Comparison of ENCODE assay signal across 8 mouse cellular contexts in genomic region chr16:30601946-30602345, GRCm38 (mm10). TPM values are rescaled to one million over a fixed set of nuclear protein-coding genes. Genes with fewer than 3 reads are reported as not detected.
A peak's percentile ranks its signal among the peaks of the same experiment; 100 is the strongest.
DNase-seq lines count a peak whose midpoint lies in the region; ATAC-seq and TF ChIP-seq lines count a peak whose summit lies in the region.

No protein-coding gene starts in this region.

- DNase-seq in MN1 (ENCODE audit: low spot score): no peak
- no peak for DNase-seq in right cerebral cortex, postnatal 4 days
- no peak for DNase-seq in urinary bladder, postnatal 25 days (ENCODE audit: low spot score)

- no peak for TF ChIP-seq EP300 in ES-Bruce4 (IDR thresholded peaks at IDR 0.05; ENCODE audit: insufficient read depth, low read depth, low read length)

- no peaks in the 10 kb centered on the region for H3K4me1 ChIP-seq in ES-Bruce4 (ENCODE audit: control insufficient read depth, insufficient read depth, low read length)
- peaks cover 13% of the 10 kb centered on the region; the same call in 1 of the 2 replicates for H3K4me1 ChIP-seq in brown adipose tissue, adult 24 weeks (ENCODE audit: control insufficient read depth, insufficient read depth, insufficient read length, low read length)
- H3K4me1 ChIP-seq in heart, embryonic 14.5 days (ENCODE audit: control insufficient read depth in 2 of 2, insufficient read depth in 2 of 2, low read length in 2 of 2): peaks cover 34 to 42% of the 10 kb centered on the region in 2 experiments
- peaks cover 65% of the 10 kb centered on the region for H3K4me1 ChIP-seq in limb, embryonic 12.5 days (replicated peaks)
- H3K4me1 ChIP-seq in neural tube, embryonic 14.5 days (ENCODE audit: control insufficient read depth, insufficient read depth, low read length): peaks cover 15% of the 10 kb centered on the region

- H3K27me3 ChIP-seq in ES-Bruce4 (ENCODE audit: control insufficient read depth, insufficient read depth, low read length, poor library complexity, severe bottlenecking): no peaks in the 10 kb centered on the region
- no peaks in the 10 kb centered on the region for H3K27me3 ChIP-seq in heart, embryonic 14.5 days (ENCODE audit: control insufficient read depth, insufficient read depth, low read length)
- peaks cover 38% of the 10 kb centered on the region for H3K27me3 ChIP-seq in limb, embryonic 12.5 days
- peaks cover 5% of the 10 kb centered on the region for H3K27me3 ChIP-seq in neural tube, embryonic 14.5 days (ENCODE audit: control insufficient read depth, insufficient read depth, low read length)

- H3K4me3 ChIP-seq in ES-Bruce4 (ENCODE audit: low read depth, low read length): peak overlapping the region; percentile 8; the same call in 1 of the 2 replicates
- peak overlapping the region; percentile 74 for H3K4me3 ChIP-seq in brown adipose tissue, adult 24 weeks (ENCODE audit: insufficient read depth, low read depth, low read length)
- peak overlapping the region; percentile 58 to 89 for H3K4me3 ChIP-seq in heart, embryonic 14.5 days (ENCODE audit: control insufficient read depth in 1 of 2, insufficient read depth in 1 of 2, low read depth in 1 of 2, low read length in 2 of 2)
- H3K4me3 ChIP-seq in limb, embryonic 12.5 days (replicated peaks): peak overlapping the region; percentile 63
- peak overlapping the region; percentile 63 for H3K4me3 ChIP-seq in neural tube, embryonic 14.5 days (ENCODE audit: low read depth, low read length)

- TF ChIP-seq CTCF in ES-Bruce4 (IDR thresholded peaks at IDR 0.05; ENCODE audit: low read depth, low read length): no peak

- ATAC-seq in heart, embryonic 14.5 days (ENCODE audit: insufficient number of reproducible peaks, insufficient read depth, low FRiP score, low read depth): no peak
- no peak for ATAC-seq in limb, embryonic 12.5 days (ENCODE audit: insufficient number of reproducible peaks, insufficient read depth, low FRiP score, low TSS enrichment, low read depth)
- no peak for ATAC-seq in neural tube, embryonic 14.5 days (ENCODE audit: low read depth)

- H3K9me3 ChIP-seq in ES-Bruce4 (replicated peaks; ENCODE audit: control insufficient read depth, insufficient read depth, low read length, poor library complexity, severe bottlenecking): no peaks in the 10 kb centered on the region
- no peaks in the 10 kb centered on the region for H3K9me3 ChIP-seq in heart, embryonic 14.5 days (ENCODE audit: control insufficient read depth, low read length)
- H3K9me3 ChIP-seq in limb, embryonic 12.5 days: no peaks in the 10 kb centered on the region
- no peaks in the 10 kb centered on the region for H3K9me3 ChIP-seq in neural tube, embryonic 14.5 days (ENCODE audit: control insufficient read depth, low read length)

- peak overlapping the region; percentile 97 for H3K4me2 ChIP-seq in heart, embryonic 14.5 days (ENCODE audit: low read length)
- H3K4me2 ChIP-seq in limb, embryonic 12.5 days: peak overlapping the region; percentile 97
- H3K4me2 ChIP-seq in neural tube, embryonic 14.5 days (ENCODE audit: low read depth, low read length): peak overlapping the region; percentile 91

- 27% methylated on average over 7 of the region's 7 CpGs for WGBS in heart, embryonic 14.5 days
- WGBS in limb, embryonic 12.5 days: 4% methylated on average over 7 of the region's 7 CpGs
- WGBS in neural tube, embryonic 14.5 days: 22% methylated on average over 7 of the region's 7 CpGs

- no peak for TF ChIP-seq POLR2A in ES-Bruce4 (IDR thresholded peaks at IDR 0.05; ENCODE audit: insufficient read depth, low read length)

- H3K9ac ChIP-seq in ES-Bruce4 (ENCODE audit: low read depth, poor library complexity, severe bottlenecking): 0 out of 2 replicates have a peak overlapping the region, but pooled peaks have one; percentile 9
- H3K9ac ChIP-seq in heart, embryonic 14.5 days (ENCODE audit: low read length): peak overlapping the region; percentile 88
- 0 out of 2 replicates have a peak overlapping the region, but pooled peaks have one; percentile 18 for H3K9ac ChIP-seq in limb, embryonic 12.5 days (replicated peaks)
- no peak overlapping the region for H3K9ac ChIP-seq in neural tube, embryonic 14.5 days (replicated peaks; ENCODE audit: low read depth, low read length)

- no peak overlapping the region for H3K27ac ChIP-seq in ES-Bruce4 (ENCODE audit: insufficient read depth, low read length)
- peak overlapping the region; percentile 82 for H3K27ac ChIP-seq in brown adipose tissue, adult 24 weeks (replicated peaks; ENCODE audit: low read depth, low read length)
- peak overlapping the region; percentile 8 to 39; a peak in 3 of 4 replicates for H3K27ac ChIP-seq in heart, embryonic 14.5 days (replicated peaks in 1 of 2; ENCODE audit: control insufficient read depth in 1 of 2, insufficient read depth in 1 of 2, low read depth in 2 of 2, low read length in 2 of 2)
- H3K27ac ChIP-seq in limb, embryonic 12.5 days: peak overlapping the region; percentile 50
- H3K27ac ChIP-seq in neural tube, embryonic 14.5 days (ENCODE audit: low read depth, low read length): 0 out of 2 replicates have a peak overlapping the region, but pooled peaks have one; percentile 5

- H3K36me3 ChIP-seq in ES-Bruce4 (ENCODE audit: control insufficient read depth, insufficient read depth, low read length, poor library complexity, severe bottlenecking): no peaks in the 10 kb centered on the region
- 0 out of 2 replicates have a peak, but pooled peaks cover 3% of the 10 kb centered on the region for H3K36me3 ChIP-seq in heart, embryonic 14.5 days (ENCODE audit: control insufficient read depth, insufficient read depth, low read length)
- no peaks in the 10 kb centered on the region for H3K36me3 ChIP-seq in limb, embryonic 12.5 days
- no peaks in the 10 kb centered on the region for H3K36me3 ChIP-seq in neural tube, embryonic 14.5 days (ENCODE audit: control insufficient read depth, insufficient read depth, low read length)

RNA-seq across cellular contexts. Expression of gene Fam43a, which starts 2.4 kb away (rescaled TPM):
- 14.2 and 15.8 TPM in 2 replicates for polyA plus RNA-seq in ES-Bruce4 (2011; ENCODE audit: insufficient read depth, insufficient read length, low read depth, missing spikeins)
- polyA plus RNA-seq in brown adipose tissue, adult 24 weeks (2012; ENCODE audit: insufficient read depth, insufficient read length, missing spikeins): 5.1 and 10.1 TPM in 2 replicates
- polyA plus RNA-seq in heart, embryonic 14.5 days (2014; fragmentation: Nextera tagmentation; extraction: Ambion mirVana): 6.4 and 8.5 TPM in 2 replicates
- polyA plus RNA-seq in limb, embryonic 12.5 days (2016; fragmentation: Nextera tagmentation; extraction: Ambion mirVana): 11.2 and 12.0 TPM in 2 replicates
- polyA plus RNA-seq in neural tube, embryonic 14.5 days (2014; fragmentation: Nextera tagmentation; extraction: Ambion mirVana): 8.8 and 11.2 TPM in 2 replicates

RNA-seq across cellular contexts. Expression of gene Lsg1, which starts 14.6 kb away (rescaled TPM):
- polyA plus RNA-seq in ES-Bruce4 (2011; ENCODE audit: insufficient read depth, insufficient read length, low read depth, missing spikeins): 70.9 and 73.3 TPM in 2 replicates
- polyA plus RNA-seq in brown adipose tissue, adult 24 weeks (2012; ENCODE audit: insufficient read depth, insufficient read length, missing spikeins): 8.5 and 19.7 TPM in 2 replicates
- 35.5 and 39.0 TPM in 2 replicates for polyA plus RNA-seq in heart, embryonic 14.5 days (2014; fragmentation: Nextera tagmentation; extraction: Ambion mirVana)
- 77.4 and 82.8 TPM in 2 replicates for polyA plus RNA-seq in limb, embryonic 12.5 days (2016; fragmentation: Nextera tagmentation; extraction: Ambion mirVana)
- 43.9 and 49.0 TPM in 2 replicates for polyA plus RNA-seq in neural tube, embryonic 14.5 days (2014; fragmentation: Nextera tagmentation; extraction: Ambion mirVana)

RNA-seq across cellular contexts. Expression of gene Tmem44, which starts 51.3 kb away (rescaled TPM):
- 4.2 and 5.4 TPM in 2 replicates for polyA plus RNA-seq in ES-Bruce4 (2011; ENCODE audit: insufficient read depth, insufficient read length, low read depth, missing spikeins)
- 1.3 and 2.6 TPM in 2 replicates for polyA plus RNA-seq in brown adipose tissue, adult 24 weeks (2012; ENCODE audit: insufficient read depth, insufficient read length, missing spikeins)
- polyA plus RNA-seq in heart, embryonic 14.5 days (2014; fragmentation: Nextera tagmentation; extraction: Ambion mirVana): 24.2 and 24.3 TPM in 2 replicates
- 27.5 and 29.5 TPM in 2 replicates for polyA plus RNA-seq in limb, embryonic 12.5 days (2016; fragmentation: Nextera tagmentation; extraction: Ambion mirVana)
- 65.0 and 73.8 TPM in 2 replicates for polyA plus RNA-seq in neural tube, embryonic 14.5 days (2014; fragmentation: Nextera tagmentation; extraction: Ambion mirVana)

Comparison
In these comparisons a context has a peak if more than half of its experiments do, and no peak if none do; other contexts are left out.
1. H3K4me3 ChIP-seq: peak in every context shown above with its lines; median percentile 74 in brown adipose tissue, adult 24 weeks; 74 in heart, embryonic 14.5 days; 63 in limb, embryonic 12.5 days; 63 in neural tube, embryonic 14.5 days; 8 in ES-Bruce4.